ENCODE assay signal across 14 mouse cellular contexts in genomic region chr7:101316591-101317001, GRCm38 (mm10). TPM values are rescaled to one million over a fixed set of nuclear protein-coding genes. Genes with fewer than 3 reads are reported as not detected.
DNase-seq lines count a peak whose midpoint lies in the region; ATAC-seq and TF ChIP-seq lines count a peak whose summit lies in the region.
"Had no signal": no experiment of that assay in that cellular context is flagged by ENCODE, and none has a peak within 500 bp of the region (broad histone marks: within the 10 kb centered on the region; RNA-seq: fewer than 3 reads in every experiment).

No protein-coding gene starts in this region.

- no peak for TF ChIP-seq POLR2A in lung, adult 2 months (IDR thresholded peaks at IDR 0.05; ENCODE audit: borderline replicate concordance, extremely low read depth, low read depth, low read length)

- no peak overlapping the region for H3K4me3 ChIP-seq in lung, adult 2 months (replicated peaks; ENCODE audit: extremely low read depth, low read depth, low read length)
- no peak overlapping the region for H3K4me3 ChIP-seq in hindbrain, embryonic 12.5 days
- H3K4me3 ChIP-seq: neural tube, embryonic 12.5 days had no signal

- H3K27me3 ChIP-seq in hindbrain, embryonic 12.5 days: peaks cover 24% of the 10 kb centered on the region

- peaks cover 10% of the 10 kb centered on the region for H3K4me1 ChIP-seq in lung, adult 2 months (ENCODE audit: control insufficient read depth, insufficient read depth, low read length)
- H3K4me1 ChIP-seq in hindbrain, embryonic 12.5 days: peaks cover 6% of the 10 kb centered on the region

- no peak overlapping the region for H3K4me2 ChIP-seq in hindbrain, embryonic 12.5 days (replicated peaks)
- H3K4me2 ChIP-seq: neural tube, embryonic 12.5 days had no signal

- H3K9ac ChIP-seq in hindbrain, embryonic 12.5 days: no peak overlapping the region
- H3K9ac ChIP-seq: neural tube, embryonic 12.5 days had no signal

- H3K9me3 ChIP-seq in hindbrain, embryonic 12.5 days (replicated peaks): no peaks in the 10 kb centered on the region
- H3K9me3 ChIP-seq: megakaryocyte, embryonic 14.5 days; neural tube, embryonic 12.5 days had no signal

- H3K36me3 ChIP-seq in hindbrain, embryonic 12.5 days: no peaks in the 10 kb centered on the region
- H3K36me3 ChIP-seq: neural tube, embryonic 12.5 days had no signal

- H3K27ac ChIP-seq in hindbrain, embryonic 12.5 days: no peak overlapping the region
- H3K27ac ChIP-seq: kidney, postnatal 0 days; neural tube, embryonic 12.5 days had no signal

- peak; percentile 52 to 53 for DNase-seq in B cell, adult 2 months
- peak; percentile 23 for DNase-seq in lung, adult 2 months
- peak; percentile 77 to 88 for DNase-seq in natural killer cell, adult 2 months (ENCODE audit: low spot score in 2 of 2)
- no peak for DNase-seq in adrenal gland, postnatal 36 days
- no peak for DNase-seq in heart, postnatal 25 days (ENCODE audit: low spot score)
- no peak for DNase-seq in adrenal gland, adult (ENCODE audit: inconsistent age in 2 of 2, low spot score in 1 of 2)
- DNase-seq: gastrocnemius, postnatal 25 days; heart, postnatal 10 days had no signal

- no peak for TF ChIP-seq CTCF in lung, adult 2 months (IDR thresholded peaks at IDR 0.05; ENCODE audit: insufficient read depth, low read length)

- intact Hi-C loops in heart, postnatal 25 days (cut with DNase I): no loop called here

- peak; percentile 28; the same call in 1 of the 2 replicates for ATAC-seq in granulocyte monocyte progenitor cell, adult 5-6 weeks (replicated peaks; ENCODE audit: poor library complexity, severe bottlenecking)
- ATAC-seq in hindbrain, embryonic 12.5 days (ENCODE audit: low FRiP score): no peak
- ATAC-seq: forebrain, embryonic 14.5 days had no signal

- WGBS in lung, adult 2 months: 20% methylated on average over 6 of the region's 6 CpGs
- 67% methylated on average over 6 of the region's 6 CpGs for WGBS in hindbrain, embryonic 12.5 days

RNA-seq across cellular contexts. Expression of gene Stard10, which starts 0.3 kb away (rescaled TPM):
- 18.5 and 36.0 TPM in 2 replicates for total RNA-seq in granulocyte monocyte progenitor cell, adult 5-6 weeks (2014; fragmentation: Nextera tagmentation)
- 11.8 and 30.5 TPM in 2 replicates for total RNA-seq in granulocyte monocyte progenitor cell, adult 5-6 weeks (2017)
- 104 and 107 TPM in 2 replicates for polyA plus RNA-seq in lung, adult 2 months (2012; rRNA removed)
- total RNA-seq in adrenal gland, postnatal 36 days (2021): 10 to 100 TPM; 22.5 to 60.5 TPM
- total RNA-seq in heart, postnatal 25 days (2021): 10 to 100 TPM; 57.4 to 65.4 TPM
- polyA plus RNA-seq in hindbrain, embryonic 12.5 days (2016; fragmentation: Nextera tagmentation; extraction: Ambion mirVana): 10.6 and 11.5 TPM in 2 replicates

RNA-seq across cellular contexts. Expression of gene Atg16l2, which starts 14.5 kb away (rescaled TPM):
- 26.8 and 43.6 TPM in 2 replicates for total RNA-seq in granulocyte monocyte progenitor cell, adult 5-6 weeks (2014; fragmentation: Nextera tagmentation)
- total RNA-seq in granulocyte monocyte progenitor cell, adult 5-6 weeks (2017): 6.6 and 12.2 TPM in 2 replicates
- 23.3 and 28.5 TPM in 2 replicates for polyA plus RNA-seq in lung, adult 2 months (2012; rRNA removed)
- total RNA-seq in adrenal gland, postnatal 36 days (2021): 10 to 100 TPM; 14.6 to 34.6 TPM
- total RNA-seq in heart, postnatal 25 days (2021): 10 to 100 TPM; 11.4 to 12.6 TPM
- polyA plus RNA-seq in hindbrain, embryonic 12.5 days (2016; fragmentation: Nextera tagmentation; extraction: Ambion mirVana): 14.7 and 18.3 TPM in 2 replicates

RNA-seq across cellular contexts. Expression of gene Arap1, which starts 31.3 kb away (rescaled TPM):
- total RNA-seq in granulocyte monocyte progenitor cell, adult 5-6 weeks (2014; fragmentation: Nextera tagmentation): 59.2 and 81.5 TPM in 2 replicates
- total RNA-seq in granulocyte monocyte progenitor cell, adult 5-6 weeks (2017): 27.4 and 64.6 TPM in 2 replicates
- 157 and 188 TPM in 2 replicates for polyA plus RNA-seq in lung, adult 2 months (2012; rRNA removed)
- total RNA-seq in adrenal gland, postnatal 36 days (2021): 10 to 100 TPM; 30.0 to 35.4 TPM
- total RNA-seq in heart, postnatal 25 days (2021): 10 to 100 TPM; 31.6 to 35.9 TPM
- polyA plus RNA-seq in hindbrain, embryonic 12.5 days (2016; fragmentation: Nextera tagmentation; extraction: Ambion mirVana): 17.2 and 26.9 TPM in 2 replicates

Comparison
In these comparisons a context has a peak if more than half of its experiments do, and no peak if none do; other contexts are left out.
1. DNase-seq: peak in B cell, adult 2 months (2 of 2), lung, adult 2 months (single experiment) and natural killer cell, adult 2 months (2 of 2); none in adrenal gland, postnatal 36 days (0 of 2), heart, postnatal 25 days (single experiment) and adrenal gland, adult (0 of 2).